Mouse (Mus musculus) forebrain, embryonic 15.5 days (tissue): ENCODE results near the gene Trpm7. TPM values are rescaled to one million over a fixed set of nuclear protein-coding genes. Genes with fewer than 3 reads are reported as not detected.

ENCODE experiments used
- ATAC-seq: fragments of 200-750 bp; cut with Nextera tagmentation; replicated peaks from 2 replicates; pipeline ENCODE4 v1.8.0; 2017; ENCODE audit warnings: mild to moderate bottlenecking, moderate TSS enrichment, moderate library complexity
- H3K27ac ChIP-seq: fragments of 300-500 bp; sonication (generic); replicated peaks from 2 replicates; pipeline ENCODE4 v1.5.1; 2015; ENCODE audit warnings: mild to moderate bottlenecking, inconsistent platforms
- H3K27me3 ChIP-seq: fragments of 300-500 bp; sonication (generic); 2 replicates; pipeline ENCODE4 v1.6.1; 2015; ENCODE audit warnings: inconsistent platforms
- H3K36me3 ChIP-seq: fragments of 300-500 bp; sonication (generic); 2 replicates; pipeline ENCODE4 v1.6.1; 2015; ENCODE audit warnings: mild to moderate bottlenecking, inconsistent platforms
- H3K4me1 ChIP-seq: fragments of 300-500 bp; sonication (generic); 2 replicates; pipeline ENCODE4 v1.6.1; 2015; ENCODE audit warnings: inconsistent platforms
- H3K4me2 ChIP-seq: fragments of 300-500 bp; sonication (generic); replicated peaks from 2 replicates; pipeline ENCODE4 v1.6.1; 2015; ENCODE audit warnings: mild to moderate bottlenecking, inconsistent platforms
- H3K4me3 ChIP-seq: fragments of 300-500 bp; sonication (generic); 2 replicates; pipeline ENCODE4 v1.5.1; 2015; ENCODE audit warnings: mild to moderate bottlenecking, inconsistent platforms
- H3K9ac ChIP-seq: fragments of 300-500 bp; sonication (generic); replicated peaks from 2 replicates; pipeline ENCODE4 v1.6.1; 2015; ENCODE audit warnings: mild to moderate bottlenecking, inconsistent platforms
- H3K9me3 ChIP-seq: fragments of 300-500 bp; sonication (generic); 2 replicates; pipeline ENCODE4 v1.6.1; 2016; ENCODE audit warnings: inconsistent platforms
- WGBS: fragments of 180-500 bp; shearing (Covaris S2); methylation state at CpG from one replicate; pipeline ENCODE4 v1.1.7; 2015; ENCODE audit warnings: mixed read lengths; 5-methylcytosine and 5-hydroxymethylcytosine counted together
- polyA plus RNA-seq: library from polyadenylated mRNA; unstranded; fragments of >200 nt; fragmentation: Nextera tagmentation; extraction: Ambion mirVana; gene quantifications from 2 replicates; pipeline ENCODE4 v1.2.1, GENCODE M21; 2015

Gene Trpm7
- polyA plus RNA-seq, result 39.7 and 40.0 TPM in 2 replicates

- WGBS, result 1% methylated on average over 81 of the region's 81 CpGs
- Histone ChIP-seq H3K4me2 (peak within 1 kb of the TSS; percentile 59), H3K4me3 (peak within 1 kb of the TSS; percentile 77), H3K4me1 (peaks cover 28% of the 10 kb centered on the region), H3K27ac (peak within 1 kb of the TSS; percentile 96), H3K9ac (peak within 1 kb of the TSS; percentile 83), H3K9me3 (no peaks in the 10 kb centered on the region), H3K36me3 (no peaks in the 10 kb centered on the region), H3K27me3 (no peaks in the 10 kb centered on the region)
- peak; percentile 98 for ATAC-seq
These were observed at the start of gene Trpm7 for GRCm38 (mm10) chr2:126875871-126876796. Trpm7 (minus strand) TSS chr2:126876230.

- Histone ChIP-seq H3K27ac (no peak overlapping the region), H3K4me3 (no peak overlapping the region), H3K9me3 (no peaks in the 10 kb centered on the region), H3K36me3 (peaks cover 63% of the 10 kb centered on the region), H3K4me2 (no peak overlapping the region), H3K27me3 (no peaks in the 10 kb centered on the region), H3K9ac (no peak overlapping the region), H3K4me1 (no peaks in the 10 kb centered on the region)
- 83% methylated on average over 12 of the region's 12 CpGs for WGBS
- ATAC-seq, result no peak
These were observed 44.5 kb upstream of the Trpm7 start for GRCm38 (mm10) chr2:126920358-126921060.

- Histone ChIP-seq H3K27me3 (no peaks in the 10 kb centered on the region), H3K4me3 (no peak overlapping the region), H3K9me3 (no peaks in the 10 kb centered on the region), H3K27ac (no peak overlapping the region), H3K9ac (no peak overlapping the region), H3K4me2 (no peak overlapping the region), H3K4me1 (no peaks in the 10 kb centered on the region), H3K36me3 (peaks cover 57% of the 10 kb centered on the region)
- 69% methylated on average over 1 of the region's 1 CpGs for WGBS
- no peak for ATAC-seq
These were observed 40.2 kb upstream of the Trpm7 start for GRCm38 (mm10) chr2:126916236-126916635.

- no peak overlapping the region for H3K9ac ChIP-seq
- H3K4me3 ChIP-seq, result no peak overlapping the region
- H3K36me3 ChIP-seq, result peaks cover 47% of the 10 kb centered on the region
- 67% methylated on average over 4 of the region's 4 CpGs for WGBS
- no peaks in the 10 kb centered on the region for H3K27me3 ChIP-seq
- H3K9me3 ChIP-seq, result no peaks in the 10 kb centered on the region
- H3K27ac ChIP-seq, result no peak overlapping the region
- no peaks in the 10 kb centered on the region for H3K4me1 ChIP-seq
- ATAC-seq, result no peak
- no peak overlapping the region for H3K4me2 ChIP-seq
These were observed 38.1 kb upstream of the Trpm7 start for GRCm38 (mm10) chr2:126914096-126914495.

GRCm38 (mm10) chr2:126904162-126904561 lies 28.1 kb upstream of the Trpm7 start:
- ATAC-seq, result no peak

GRCm38 (mm10) chr2:126897511-126897910 lies 21.5 kb upstream of the Trpm7 start:
- ATAC-seq, result no peak
- no peak overlapping the region for H3K4me3 ChIP-seq
- no peak overlapping the region for H3K27ac ChIP-seq
- H3K4me1 ChIP-seq, result no peaks in the 10 kb centered on the region
- H3K27me3 ChIP-seq, result no peaks in the 10 kb centered on the region
- no peak overlapping the region for H3K4me2 ChIP-seq
- H3K36me3 ChIP-seq, result peaks cover 36% of the 10 kb centered on the region
- no peak overlapping the region for H3K9ac ChIP-seq
- H3K9me3 ChIP-seq, result no peaks in the 10 kb centered on the region
- 91% methylated on average over 9 of the region's 9 CpGs for WGBS

More at GRCm38 (mm10) chr2:126904162-126904561, 28.1 kb upstream of the Trpm7 start:
- no peak overlapping the region for H3K4me3 ChIP-seq
- 67% methylated on average over 3 of the region's 3 CpGs for WGBS
- peaks cover 51% of the 10 kb centered on the region for H3K36me3 ChIP-seq
- no peaks in the 10 kb centered on the region for H3K9me3 ChIP-seq
- no peak overlapping the region for H3K9ac ChIP-seq
- H3K27ac ChIP-seq, result no peak overlapping the region
- H3K4me1 ChIP-seq, result no peaks in the 10 kb centered on the region
- H3K4me2 ChIP-seq, result no peak overlapping the region
- H3K27me3 ChIP-seq, result no peaks in the 10 kb centered on the region

GRCm38 (mm10) chr2:126896941-126897340 lies 20.9 kb upstream of the Trpm7 start:
- no peaks in the 10 kb centered on the region for H3K27me3 ChIP-seq
- no peak for ATAC-seq
- H3K4me1 ChIP-seq, result no peaks in the 10 kb centered on the region
- no peak overlapping the region for H3K9ac ChIP-seq
- H3K4me2 ChIP-seq, result no peak overlapping the region
- no peak overlapping the region for H3K27ac ChIP-seq
- peaks cover 35% of the 10 kb centered on the region for H3K36me3 ChIP-seq
- WGBS, result 85% methylated on average over 6 of the region's 6 CpGs
- H3K9me3 ChIP-seq, result no peaks in the 10 kb centered on the region
- H3K4me3 ChIP-seq, result no peak overlapping the region

- Histone ChIP-seq H3K27ac (no peak overlapping the region), H3K9ac (no peak overlapping the region), H3K9me3 (no peaks in the 10 kb centered on the region), H3K4me1 (no peaks in the 10 kb centered on the region), H3K27me3 (no peaks in the 10 kb centered on the region), H3K4me3 (no peak overlapping the region), H3K36me3 (peaks cover 21% of the 10 kb centered on the region), H3K4me2 (no peak overlapping the region)
- ATAC-seq, result no peak
- 93% methylated on average over 3 of the region's 3 CpGs for WGBS
These were observed 18.2 kb upstream of the Trpm7 start for GRCm38 (mm10) chr2:126894245-126894644.

GRCm38 (mm10) chr2:126892316-126892715 lies 16.3 kb upstream of the Trpm7 start:
- 92% methylated on average over 7 of the region's 7 CpGs for WGBS
- Histone ChIP-seq H3K36me3 (peaks cover 15% of the 10 kb centered on the region), H3K9me3 (no peaks in the 10 kb centered on the region), H3K4me2 (no peak overlapping the region), H3K4me3 (no peak overlapping the region), H3K4me1 (no peaks in the 10 kb centered on the region), H3K27ac (no peak overlapping the region), H3K9ac (no peak overlapping the region), H3K27me3 (no peaks in the 10 kb centered on the region)
- ATAC-seq, result no peak

GRCm38 (mm10) chr2:126891743-126892142 lies 15.7 kb upstream of the Trpm7 start:
- Histone ChIP-seq H3K27ac (no peak overlapping the region), H3K27me3 (no peaks in the 10 kb centered on the region), H3K4me3 (no peak overlapping the region), H3K9me3 (no peaks in the 10 kb centered on the region), H3K9ac (no peak overlapping the region), H3K4me2 (no peak overlapping the region), H3K36me3 (peaks cover 13% of the 10 kb centered on the region), H3K4me1 (no peaks in the 10 kb centered on the region)
- ATAC-seq, result no peak

- no peak for ATAC-seq
- 82% methylated on average over 3 of the region's 3 CpGs for WGBS
These were observed 11.1 kb upstream of the Trpm7 start for GRCm38 (mm10) chr2:126887141-126887540.

GRCm38 (mm10) chr2:126885871-126886270 lies 9.8 kb upstream of the Trpm7 start:
- Histone ChIP-seq H3K9me3 (no peaks in the 10 kb centered on the region), H3K27ac (no peak overlapping the region), H3K36me3 (no peaks in the 10 kb centered on the region), H3K9ac (no peak overlapping the region), H3K4me1 (no peaks in the 10 kb centered on the region), H3K4me3 (no peak overlapping the region), H3K4me2 (no peak overlapping the region), H3K27me3 (no peaks in the 10 kb centered on the region)
- 86% methylated on average over 2 of the region's 2 CpGs for WGBS
- ATAC-seq, result no peak

More at GRCm38 (mm10) chr2:126887141-126887540, 11.1 kb upstream of the Trpm7 start:
- Histone ChIP-seq H3K36me3 (peaks cover under 1% of the 10 kb centered on the region; the same call in 1 of the 2 replicates), H3K4me3 (no peak overlapping the region), H3K27ac (no peak overlapping the region), H3K27me3 (no peaks in the 10 kb centered on the region), H3K4me1 (no peaks in the 10 kb centered on the region), H3K4me2 (no peak overlapping the region), H3K9ac (no peak overlapping the region), H3K9me3 (no peaks in the 10 kb centered on the region)
